Mouse (Mus musculus): ENCODE measurements at regions not wholly inside any gene's neighbourhood (a gene's known extent, or its start where the extent isn't known, plus 50 kb on each side); places are given as distances from the start of the nearest gene placed in this dataset.

GRCm38 (mm10) chr6:93167281-93167680, 224.0 kb upstream of the Adamts9 start:
- Histone ChIP-seq H3K9me3 (replicated peaks; ENCODE audit: insufficient read depth, low read length) (no peaks in the 10 kb centered on the region), H3K36me3 (ENCODE audit: control insufficient read depth in 1 of 2, insufficient read depth in 2 of 2, low read length in 2 of 2) (no peaks in the 10 kb centered on the region), H3K27me3 (ENCODE audit: control insufficient read depth in 1 of 2, insufficient read depth in 2 of 2, low read length in 2 of 2) (no peaks in the 10 kb centered on the region), H3K4me1 (ENCODE audit: control insufficient read depth in 1 of 2, insufficient read depth in 2 of 2, low read length in 2 of 2) (no peaks in the 10 kb centered on the region), H3K79me2 (ENCODE audit: control insufficient read depth, insufficient read depth, low read length, poor library complexity) (no peaks in the 10 kb centered on the region), H3K4me3 (ENCODE audit: control insufficient read depth in 1 of 2, insufficient read depth in 1 of 2, low read depth in 2 of 2, low read length in 2 of 2) (no peak overlapping the region), H3K9ac (ENCODE audit: control insufficient read depth, low read depth, low read length, poor library complexity, severe bottlenecking) (no peak overlapping the region), H3K27ac (ENCODE audit: control insufficient read depth, low read depth, low read length) (no peak overlapping the region)
- TF ChIP-seq ZC3H11A (IDR thresholded peaks at IDR 0.05; ENCODE audit: low read depth, low read length) (no peak), ZKSCAN1 (IDR thresholded peaks at IDR 0.05; ENCODE audit: low read depth, low read length) (no peak), USF1 (IDR thresholded peaks at IDR 0.05; ENCODE audit: low read depth, low read length) (no peak), KAT2A (conservative IDR thresholded peaks at IDR 0.05; ENCODE audit: low read depth, low read length) (no peak), POLR2AphosphoS2 (IDR thresholded peaks at IDR 0.05; ENCODE audit: low read length) (no peak), CTCF (IDR thresholded peaks at IDR 0.05 in 2 of 3, conservative IDR thresholded peaks at IDR 0.05 in 1 of 3; ENCODE audit: control insufficient read depth in 1 of 3, insufficient read depth in 1 of 3, low read depth in 2 of 3, low read length in 3 of 3, poor library complexity in 1 of 3, severe bottlenecking in 1 of 3) (no peak), TCF12 (IDR thresholded peaks at IDR 0.05; ENCODE audit: low read depth, low read length) (no peak), CHD2 (IDR thresholded peaks at IDR 0.05; ENCODE audit: low read length) (no peak)
- DNase-seq (ENCODE audit: low read depth, low spot score) = no peak

GRCm38 (mm10) chr6:93165942-93166341, 222.7 kb upstream of the Adamts9 start:
- no peaks in the 10 kb centered on the region for H3K27me3 ChIP-seq (ENCODE audit: control insufficient read depth in 1 of 2, insufficient read depth in 2 of 2, low read length in 2 of 2)
- H3K36me3 ChIP-seq (ENCODE audit: control insufficient read depth in 1 of 2, insufficient read depth in 2 of 2, low read length in 2 of 2) = no peaks in the 10 kb centered on the region
- TF ChIP-seq RAD21 (IDR thresholded peaks at IDR 0.05; ENCODE audit: low read depth, low read length) = no peak
- TF ChIP-seq ZNF384 (IDR thresholded peaks at IDR 0.05; ENCODE audit: low read depth, low read length) = no peak
- no peak for TF ChIP-seq E2F4 (IDR thresholded peaks at IDR 0.05; ENCODE audit: borderline replicate concordance, low read depth, low read length)
- no peak for TF ChIP-seq MEF2A (IDR thresholded peaks at IDR 0.05; ENCODE audit: extremely low read depth, insufficient replicate concordance, low read depth, low read length, poor library complexity, severe bottlenecking)
- TF ChIP-seq BHLHE40 (IDR thresholded peaks at IDR 0.05; ENCODE audit: borderline replicate concordance, low read depth, low read length) = no peak
- TF ChIP-seq NELFE (IDR thresholded peaks at IDR 0.05; ENCODE audit: low read depth, low read length) = no peak
- TF ChIP-seq MYC (IDR thresholded peaks at IDR 0.05; ENCODE audit: low read depth, low read length) = no peak
- no peak for TF ChIP-seq MAZ (IDR thresholded peaks at IDR 0.05; ENCODE audit: low read depth, low read length)
- no peak for TF ChIP-seq ZMIZ1 (IDR thresholded peaks at IDR 0.05; ENCODE audit: low read depth, low read length)
- DNase-seq (ENCODE audit: low read depth, low spot score) = no peak
- no peak overlapping the region for H3K4me3 ChIP-seq (ENCODE audit: control insufficient read depth in 1 of 2, insufficient read depth in 1 of 2, low read depth in 2 of 2, low read length in 2 of 2)
- no peaks in the 10 kb centered on the region for H3K4me1 ChIP-seq (ENCODE audit: control insufficient read depth in 1 of 2, insufficient read depth in 2 of 2, low read length in 2 of 2)
- H3K79me2 ChIP-seq (ENCODE audit: control insufficient read depth, insufficient read depth, low read length, poor library complexity) = no peaks in the 10 kb centered on the region
- H3K9me3 ChIP-seq (replicated peaks; ENCODE audit: insufficient read depth, low read length) = no peaks in the 10 kb centered on the region
- no peak overlapping the region for H3K9ac ChIP-seq (ENCODE audit: control insufficient read depth, low read depth, low read length, poor library complexity, severe bottlenecking)
- H3K27ac ChIP-seq (ENCODE audit: control insufficient read depth, low read depth, low read length) = no peak overlapping the region
